Mouse (Mus musculus) T-cell, adult 2 months (primary cell): ENCODE results near the gene Gpr132.
"Not testable (repeated sequence)": the region's sequence is repeated elsewhere in the genome, so short reads cannot be mapped to it uniquely, and the experiment has no call there.

Experiments
- DNase-seq: peaks from one replicate; pipeline ENCODE4 v3.0.0; 2022; ENCODE audit warnings: low spot score

Gpr132 gene

GRCm38 (mm10) chr12:112820401-112820999 is 47.5 kb downstream of the Gpr132 start:
- DNase-seq: no peak

- DNase-seq: no peak
Observed at GRCm38 (mm10) chr12:112819057-112819662, 48.9 kb downstream of the Gpr132 start.

GRCm38 (mm10) chr12:112816866-112817265 is 51.2 kb downstream of the Gpr132 start:
- not testable (repeated sequence) for DNase-seq

- peak; percentile 67 for DNase-seq
Observed at GRCm38 (mm10) chr12:112816294-112816693, 51.7 kb downstream of the Gpr132 start.

- no peak for DNase-seq
Observed at GRCm38 (mm10) chr12:112814682-112815470, 53.2 kb downstream of the Gpr132 start.

- no peak for DNase-seq
Observed at GRCm38 (mm10) chr12:112813370-112813769, 54.7 kb downstream of the Gpr132 start.

- no peak for DNase-seq
Observed at GRCm38 (mm10) chr12:112810092-112810885, 57.7 kb downstream of the Gpr132 start.

- no peak for DNase-seq
Observed at GRCm38 (mm10) chr12:112809641-112810040, 58.4 kb downstream of the Gpr132 start.

- DNase-seq: peak; percentile 91
Observed at GRCm38 (mm10) chr12:112808587-112809364, 59.3 kb downstream of the Gpr132 start, which contains the start of gene Clba1. TSS of gene Clba1 (plus strand) at chr12:112808937.

- no peak for DNase-seq
Observed at GRCm38 (mm10) chr12:112808212-112808586, 59.8 kb downstream of the Gpr132 start.

GRCm38 (mm10) chr12:112807796-112808195 is 60.2 kb downstream of the Gpr132 start:
- DNase-seq: no peak

GRCm38 (mm10) chr12:112806044-112806443 is 62.0 kb downstream of the Gpr132 start:
- no peak for DNase-seq

- DNase-seq: no peak
Observed at GRCm38 (mm10) chr12:112804046-112804445, 64.0 kb downstream of the Gpr132 start.

GRCm38 (mm10) chr12:112802917-112803316 is 65.1 kb downstream of the Gpr132 start:
- no peak for DNase-seq

GRCm38 (mm10) chr12:112801864-112802846 is 65.9 kb downstream of the Gpr132 start, which contains the start of gene Ahnak2:
TSS of gene Ahnak2 (minus strand) at chr12:112802657.
- no peak for DNase-seq
